Mouse (Mus musculus): ENCODE results near the gene Cavin2. TPM values are rescaled to one million over a fixed set of nuclear protein-coding genes. Genes with fewer than 3 reads are reported as not detected.

Gene Cavin2
- total RNA-seq, 4 experiments from 2014 or later: 108 to 136 (median 118) TPM

DNA sequence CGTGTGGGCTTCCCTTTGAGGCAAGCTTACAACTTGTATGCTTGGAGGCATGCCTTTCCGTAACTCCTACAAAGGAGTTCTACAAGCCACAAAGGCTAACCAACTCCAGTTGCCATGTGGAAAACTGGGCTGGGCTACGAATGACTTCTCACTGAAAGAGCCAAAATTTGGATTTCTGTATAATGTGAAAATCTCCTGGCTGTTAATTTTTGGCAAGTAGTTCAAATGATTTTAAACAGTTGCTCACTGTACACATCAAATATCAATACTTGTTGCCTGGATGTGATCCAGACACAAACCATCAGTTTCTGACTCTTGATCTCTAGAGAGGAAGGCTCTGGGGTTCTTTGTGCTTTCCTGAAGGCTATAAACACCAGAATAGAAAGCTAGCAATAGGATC is 18.1 kb downstream of the Cavin2 start:
- no peak for DNase-seq (ENCODE audit: low spot score)

DNA sequence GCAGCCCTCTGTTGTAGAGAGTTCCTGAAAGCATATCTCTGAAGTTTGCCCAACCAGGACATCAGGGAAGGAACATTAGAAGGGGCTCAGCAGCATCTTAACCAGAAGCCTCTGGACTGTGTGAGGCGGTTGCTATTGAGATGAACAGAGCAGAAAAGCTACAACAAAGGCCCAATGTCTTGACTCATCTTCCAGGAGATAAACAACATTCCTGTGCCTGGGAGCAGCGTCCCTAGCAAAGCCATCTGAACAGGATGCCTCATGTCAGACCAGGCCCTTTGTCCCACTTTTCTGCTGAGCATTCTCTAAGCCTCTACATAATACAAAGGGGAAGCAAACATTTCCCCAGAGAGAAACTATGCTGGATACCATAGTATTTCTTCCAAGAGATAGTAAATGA is 26.6 kb downstream of the Cavin2 start:
- DNase-seq (ENCODE audit: low spot score): no peak

DNA sequence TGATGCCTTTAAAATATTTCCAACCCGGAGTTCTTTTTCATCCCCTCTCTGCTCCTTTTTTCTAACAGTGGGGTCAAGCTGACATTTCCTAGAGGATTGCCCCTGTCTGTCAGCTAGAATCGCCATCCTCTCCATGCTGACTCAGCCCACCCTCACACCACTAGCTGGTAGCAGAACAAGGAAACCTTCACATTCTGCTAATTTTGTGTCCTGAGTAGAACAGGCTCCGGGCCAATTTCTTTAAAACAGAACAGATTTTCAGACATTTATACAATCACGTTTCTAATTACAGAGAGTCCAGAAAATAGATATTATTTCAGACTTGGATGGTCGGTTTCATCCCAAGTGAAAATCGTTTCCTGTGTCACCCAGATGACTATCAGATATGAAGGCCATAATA is 34.6 kb downstream of the Cavin2 start:
- DNase-seq (ENCODE audit: low spot score): no peak

DNA sequence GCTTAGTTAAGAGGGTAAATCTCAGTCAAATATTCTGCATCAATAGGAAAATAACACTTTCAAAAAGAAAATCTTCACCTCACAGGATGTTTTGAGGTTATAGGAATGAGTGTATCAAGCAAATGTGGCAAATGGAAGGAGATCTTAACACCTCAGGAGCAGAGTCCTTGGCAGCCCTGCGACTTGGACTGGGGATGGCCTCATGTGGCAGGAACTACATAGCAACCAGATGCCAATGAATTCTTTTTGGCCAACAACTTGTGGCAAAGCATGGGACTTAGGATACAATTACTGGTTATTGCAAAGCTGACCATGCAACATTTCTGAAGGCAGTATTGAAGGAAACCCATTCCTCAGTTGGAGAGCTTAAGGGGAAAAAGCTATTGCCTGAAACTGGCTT is 39.6 kb downstream of the Cavin2 start:
- no peak for DNase-seq (ENCODE audit: low spot score)

DNA sequence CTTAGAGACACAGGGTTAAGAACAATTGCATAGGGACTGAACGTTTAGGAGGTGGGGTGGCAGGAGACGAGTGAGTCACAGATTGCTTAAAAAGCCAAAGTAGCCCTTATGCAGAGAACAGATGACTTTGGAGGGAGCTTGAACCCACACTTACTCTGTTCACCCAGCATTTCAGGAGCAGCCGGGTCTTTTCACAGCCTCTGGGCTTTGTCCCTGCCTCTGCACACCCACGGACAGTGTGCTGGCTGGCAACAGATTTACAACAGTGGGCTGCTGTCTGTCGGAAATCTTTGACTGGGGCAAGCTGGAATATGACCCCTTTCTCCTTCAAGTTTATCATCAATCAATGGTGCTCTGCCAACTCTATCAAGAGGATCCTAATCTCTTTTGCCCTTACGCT is 44.1 kb downstream of the Cavin2 start:
- DNase-seq (ENCODE audit: low spot score): peak; percentile 4

DNA sequence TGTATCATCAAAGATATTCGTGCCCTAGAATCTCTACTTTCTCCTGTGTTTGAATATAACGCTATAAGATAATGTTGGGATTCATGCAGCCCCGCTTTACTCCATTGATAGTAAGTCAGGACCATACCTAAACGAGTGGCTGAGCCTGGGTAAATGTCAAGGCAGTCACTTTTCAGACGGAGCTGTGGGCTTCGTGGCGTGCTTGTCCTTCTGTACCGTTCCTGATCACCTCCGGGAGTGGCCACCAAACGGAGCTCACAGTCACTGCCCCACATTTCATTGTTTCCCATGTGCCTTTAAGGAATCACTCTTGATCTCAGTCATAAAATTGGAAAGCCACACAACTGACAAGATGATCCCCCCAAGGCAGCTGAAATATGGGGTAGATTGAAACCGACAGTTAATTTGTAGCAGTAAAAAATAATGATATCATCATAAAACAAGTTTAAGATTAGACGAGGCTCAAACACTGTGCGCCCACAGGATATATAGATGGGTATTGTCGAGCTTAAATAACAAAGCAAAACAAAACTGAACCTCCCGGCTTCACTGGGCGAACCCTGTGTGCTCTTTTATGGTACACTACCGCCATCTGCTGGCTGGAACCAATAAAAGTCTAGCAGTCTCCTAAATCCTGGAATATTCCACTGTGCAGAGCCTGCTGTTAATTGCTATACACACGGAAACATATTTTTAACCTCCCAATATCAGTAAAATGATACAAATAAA is 44.8 kb downstream of the Cavin2 start:
- DNase-seq (ENCODE audit: low spot score): peak; percentile 89

DNA sequence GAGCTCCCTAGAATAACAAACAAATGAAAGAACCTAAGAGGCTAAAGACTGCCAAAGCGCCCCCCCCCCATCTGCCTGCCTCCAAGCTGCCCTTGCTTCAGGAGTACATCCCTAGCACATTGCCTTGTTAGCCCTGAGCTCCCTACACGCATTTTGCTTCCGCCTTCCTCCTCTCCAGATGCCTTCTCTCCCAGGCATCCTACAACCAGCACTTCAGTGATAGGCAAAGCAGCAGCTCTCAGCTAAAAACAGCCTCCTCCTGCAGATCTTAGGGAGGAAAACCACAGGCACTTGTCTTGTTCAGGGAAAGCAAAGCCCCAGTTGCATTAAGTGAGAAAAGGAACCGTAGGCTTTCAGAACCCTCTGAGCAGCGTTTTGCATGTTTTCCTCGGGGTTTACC is 45.4 kb downstream of the Cavin2 start:
- DNase-seq (ENCODE audit: low spot score): no peak

DNA sequence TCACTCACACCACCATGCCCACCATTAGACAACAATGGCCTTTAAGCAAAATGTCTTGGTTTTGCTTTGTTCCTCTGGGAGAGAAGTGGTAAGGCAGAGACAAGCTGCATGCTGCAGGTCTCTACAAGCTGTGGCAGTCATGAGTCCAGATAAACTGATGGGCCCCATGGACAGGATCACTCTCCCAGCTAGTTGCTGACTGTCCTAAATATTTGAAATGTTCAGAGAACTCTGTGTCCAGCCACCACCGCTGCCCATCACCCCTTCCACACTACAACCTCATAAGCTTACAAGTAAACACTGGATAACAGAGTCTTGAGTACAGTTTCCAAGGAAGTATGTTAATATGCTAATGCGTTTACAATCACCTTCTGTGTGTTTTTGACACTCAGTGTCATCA is 46.2 kb downstream of the Cavin2 start:
- DNase-seq (ENCODE audit: low spot score): no peak

DNA sequence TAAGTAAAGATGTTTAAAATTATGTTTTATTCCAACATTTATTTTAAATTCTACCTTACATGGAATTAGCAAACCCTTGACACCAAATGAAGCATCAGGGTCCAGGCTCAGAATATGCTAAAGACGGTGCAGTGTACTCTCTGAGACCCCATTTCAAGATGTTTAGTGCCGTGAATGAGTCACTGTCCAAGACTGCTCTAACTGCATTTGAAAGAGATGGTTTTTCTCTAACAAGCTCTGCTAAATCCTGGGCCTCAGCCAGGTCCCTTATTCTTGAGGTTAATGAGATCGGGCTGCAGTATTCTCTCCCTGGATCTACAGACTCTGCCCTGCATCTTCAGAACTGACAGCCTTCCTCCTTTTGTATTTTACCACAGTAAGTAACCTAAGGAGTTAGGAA is 55.2 kb downstream of the Cavin2 start:
- DNase-seq (ENCODE audit: low spot score): no peak

DNA sequence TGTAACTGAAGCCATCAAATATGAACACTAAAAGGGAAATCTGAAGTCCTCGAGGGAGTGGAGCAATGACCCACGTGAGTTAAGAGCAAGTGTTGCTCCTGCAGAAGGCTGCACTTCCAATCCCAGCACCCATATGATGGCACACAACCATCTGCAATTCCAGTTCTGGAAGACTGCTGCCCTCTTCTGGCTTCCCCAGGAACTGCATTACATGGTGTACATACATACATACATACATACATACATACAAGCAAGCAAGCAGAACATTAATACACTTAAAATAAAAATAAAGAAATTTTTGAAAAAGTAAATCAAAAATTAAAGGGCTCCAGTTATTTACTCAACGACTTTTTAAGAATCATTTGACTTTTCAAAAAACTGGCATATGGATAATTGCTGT is 58.7 kb downstream of the Cavin2 start:
- no peak for DNase-seq (ENCODE audit: low spot score)

DNA sequence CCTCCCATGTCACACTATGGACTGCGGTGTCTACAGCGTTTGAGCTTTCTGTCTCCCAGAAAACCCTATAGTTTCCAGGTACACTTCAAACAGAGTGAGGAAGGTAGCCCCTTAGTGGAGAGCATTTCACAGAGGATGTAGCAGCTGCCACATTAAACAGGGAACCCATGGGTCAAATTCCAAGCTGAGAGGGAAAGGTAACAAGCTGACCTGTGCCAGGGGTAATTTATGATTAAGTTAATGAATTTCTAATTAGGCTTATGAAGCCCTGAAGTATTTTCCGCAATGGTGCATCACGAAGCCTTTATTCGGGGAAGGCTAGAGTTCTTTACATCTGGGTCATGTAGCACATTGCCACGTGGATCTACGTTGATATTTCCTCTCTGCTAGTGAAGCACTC is 59.7 kb downstream of the Cavin2 start:
- no peak for DNase-seq (ENCODE audit: low spot score)

DNA sequence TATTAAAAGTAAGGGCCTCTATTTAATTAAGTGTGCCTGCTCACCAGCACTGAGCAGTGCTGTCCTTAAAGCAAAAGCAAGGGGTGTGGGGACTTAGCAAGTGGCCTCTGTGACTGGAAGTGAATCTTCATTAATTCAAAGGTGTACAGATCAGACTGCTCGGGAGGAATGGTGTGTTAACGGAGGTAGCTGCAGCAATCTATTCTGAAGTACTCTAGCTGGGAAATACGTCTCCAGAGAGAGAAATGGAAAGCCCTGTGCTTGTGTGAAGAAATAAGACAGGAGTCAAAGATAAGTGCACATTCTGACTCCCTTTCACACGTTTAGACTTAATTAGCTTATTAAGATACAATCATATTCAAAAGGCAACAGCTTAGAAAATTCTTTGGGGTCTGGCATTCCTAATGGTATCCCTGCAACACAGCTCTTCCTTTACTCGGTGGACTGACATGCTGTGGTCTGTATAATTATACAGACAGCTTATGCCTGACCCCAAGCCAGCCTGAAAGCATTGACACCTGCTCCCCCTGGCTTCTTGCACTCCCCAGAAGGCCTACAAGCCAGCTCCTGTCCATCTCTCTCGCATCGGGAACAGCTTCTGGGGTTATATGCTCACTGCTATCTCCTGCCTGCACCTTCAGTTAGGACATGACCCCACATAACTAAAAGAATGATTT is 60.5 kb downstream of the Cavin2 start:
- no peak for DNase-seq (ENCODE audit: low spot score)

Other genes with a start within 250 kb of the Cavin2 start
- gene Nabp1, start 189.3 kb downstream of the Cavin2 start, total RNA-seq (2022): 10 to 100 TPM; 32.4 to 66.3 (median 47.5) TPM